Mouse (Mus musculus): ENCODE results near the gene Dcbld2. TPM values are rescaled to one million over a fixed set of nuclear protein-coding genes. Genes with fewer than 3 reads are reported as not detected.

Gene Dcbld2
- total RNA-seq, 2 experiments from 2014 or later: 10.7 to 11.1 TPM

GRCm38 (mm10) chr16:58476363-58476762 lies 68.1 kb downstream of the Dcbld2 start:
- TF ChIP-seq CTCF (conservative IDR thresholded peaks at IDR 0.05): no peak
- Histone ChIP-seq H3K27ac (peak overlapping the region; percentile 51; the same call in 1 of the 2 replicates), H3K4me3 (no peak overlapping the region)
- DNase-seq (ENCODE audit: low spot score in 2 of 2): no peak

GRCm38 (mm10) chr16:58479898-58480448 lies 71.7 kb downstream of the Dcbld2 start:
- TF ChIP-seq CTCF (conservative IDR thresholded peaks at IDR 0.05): no peak
- no peak for DNase-seq (ENCODE audit: low spot score in 2 of 2)
- H3K4me3 ChIP-seq: no peak overlapping the region
- no peak overlapping the region for H3K27ac ChIP-seq

GRCm38 (mm10) chr16:58481219-58481905 lies 73.1 kb downstream of the Dcbld2 start:
- H3K27ac ChIP-seq: peak overlapping the region; percentile 32; the same call in 1 of the 2 replicates
- no peak overlapping the region for H3K4me3 ChIP-seq
- no peak for TF ChIP-seq CTCF (conservative IDR thresholded peaks at IDR 0.05)
- no peak for DNase-seq (ENCODE audit: low spot score in 2 of 2)

- Histone ChIP-seq H3K4me3 (no peak overlapping the region), H3K27ac (peak overlapping the region; percentile 32; the same call in 1 of the 2 replicates)
- TF ChIP-seq CTCF (conservative IDR thresholded peaks at IDR 0.05): no peak
- DNase-seq (ENCODE audit: low spot score in 2 of 2): no peak
Measured at GRCm38 (mm10) chr16:58481906-58482270, 73.6 kb downstream of the Dcbld2 start.

- no peak for TF ChIP-seq CTCF (conservative IDR thresholded peaks at IDR 0.05)
- H3K27ac ChIP-seq: peak overlapping the region; percentile 32; the same call in 1 of the 2 replicates
- H3K4me3 ChIP-seq: no peak overlapping the region
- DNase-seq (ENCODE audit: low spot score in 2 of 2): no peak
Measured at GRCm38 (mm10) chr16:58482296-58482695, 74.1 kb downstream of the Dcbld2 start.

- no peak for TF ChIP-seq CTCF (conservative IDR thresholded peaks at IDR 0.05)
- Histone ChIP-seq H3K27ac (no peak overlapping the region), H3K4me3 (no peak overlapping the region)
Measured at GRCm38 (mm10) chr16:58487861-58488260, 79.6 kb downstream of the Dcbld2 start.

GRCm38 (mm10) chr16:58496791-58497190 lies 88.5 kb downstream of the Dcbld2 start:
- no peak for DNase-seq (ENCODE audit: low spot score in 2 of 2)
- peak overlapping the region; percentile 61; the same call in 1 of the 2 replicates for H3K27ac ChIP-seq
- TF ChIP-seq CTCF (conservative IDR thresholded peaks at IDR 0.05): no peak
- H3K4me3 ChIP-seq: no peak overlapping the region

More at GRCm38 (mm10) chr16:58487861-58488260, 79.6 kb downstream of the Dcbld2 start:
- DNase-seq (ENCODE audit: low spot score in 2 of 2): no peak

GRCm38 (mm10) chr16:58497886-58498713 lies 89.9 kb downstream of the Dcbld2 start:
- no peak overlapping the region for H3K4me3 ChIP-seq
- no peak for TF ChIP-seq CTCF (conservative IDR thresholded peaks at IDR 0.05)
- H3K27ac ChIP-seq: peak overlapping the region; percentile 61; the same call in 1 of the 2 replicates
- no peak for DNase-seq (ENCODE audit: low spot score in 2 of 2)

- no peak for DNase-seq (ENCODE audit: low spot score in 2 of 2)
- Histone ChIP-seq H3K27ac (peak overlapping the region; percentile 61), H3K4me3 (no peak overlapping the region)
- TF ChIP-seq CTCF (conservative IDR thresholded peaks at IDR 0.05): no peak
Measured at GRCm38 (mm10) chr16:58499172-58499584, 90.9 kb downstream of the Dcbld2 start.

GRCm38 (mm10) chr16:58499650-58500049 lies 91.4 kb downstream of the Dcbld2 start:
- TF ChIP-seq CTCF (conservative IDR thresholded peaks at IDR 0.05): no peak
- no peak for DNase-seq (ENCODE audit: low spot score in 2 of 2)
- Histone ChIP-seq H3K27ac (peak overlapping the region; percentile 61), H3K4me3 (no peak overlapping the region)

GRCm38 (mm10) chr16:58501760-58502301 lies 93.6 kb downstream of the Dcbld2 start:
- Histone ChIP-seq H3K27ac (peak overlapping the region; percentile 70; the same call in 1 of the 2 replicates), H3K4me3 (no peak overlapping the region)
- TF ChIP-seq CTCF (conservative IDR thresholded peaks at IDR 0.05): no peak
- DNase-seq (ENCODE audit: low spot score in 2 of 2): no peak

GRCm38 (mm10) chr16:58502566-58502965 lies 94.3 kb downstream of the Dcbld2 start:
- Histone ChIP-seq H3K4me3 (no peak overlapping the region), H3K27ac (peak overlapping the region; percentile 36; the same call in 1 of the 2 replicates)
- TF ChIP-seq CTCF (conservative IDR thresholded peaks at IDR 0.05): no peak
- no peak for DNase-seq (ENCODE audit: low spot score in 2 of 2)

- DNase-seq (ENCODE audit: low spot score in 2 of 2): no peak
- TF ChIP-seq CTCF (conservative IDR thresholded peaks at IDR 0.05): no peak
- Histone ChIP-seq H3K4me3 (no peak overlapping the region), H3K27ac (no peak overlapping the region)
Measured at GRCm38 (mm10) chr16:58504945-58505344, 96.7 kb downstream of the Dcbld2 start.
